Mouse (Mus musculus) liver, embryonic 14.5 days (tissue): ENCODE measurements at regions not wholly inside any gene's neighbourhood (a gene's known extent, or its start where the extent isn't known, plus 50 kb on each side); places are given as distances from the start of the nearest gene placed in this dataset.
A peak's percentile ranks its signal among the peaks of the same experiment; 100 is the strongest.

Experiments
- ATAC-seq: fragments of 200-750 bp; cut with Nextera tagmentation; 2 replicates; pipeline ENCODE4 v1.8.0; 2017; ENCODE audit warnings: moderate number of reproducible peaks, mild to moderate bottlenecking, moderate library complexity; ENCODE audit not compliant: insufficient read depth
- DNase-seq, 3 experiments: peaks; one replicate each; pipeline ENCODE4 v3.0.0-alpha.2; 2012 to 2013; ENCODE audit warnings: low read depth in 3 of 3, low spot score in 3 of 3
- H3K27ac ChIP-seq: fragments of 300-500 bp; sonication (generic); 2 replicates; pipeline ENCODE4 v1.5.1; 2014; ENCODE audit warnings: moderate library complexity, mild to moderate bottlenecking, control low read depth, inconsistent platforms
- H3K27me3 ChIP-seq: fragments of 300-500 bp; sonication (generic); 2 replicates; pipeline ENCODE4 v1.6.1; 2014; ENCODE audit warnings: mild to moderate bottlenecking, low read length, moderate library complexity; ENCODE audit not compliant: control insufficient read depth, insufficient read depth
- H3K36me3 ChIP-seq: fragments of 300-500 bp; sonication (generic); replicated peaks from 2 replicates; pipeline ENCODE4 v1.6.1; 2014; ENCODE audit warnings: low read depth; ENCODE audit not compliant: control insufficient read depth, insufficient read depth
- H3K4me1 ChIP-seq, 2 experiments: fragments of 200-500 bp in 1 of 2; fragments of 300-500 bp in 1 of 2; sonication (generic) in 1 of 2; replicated peaks; 2 replicates each; pipeline ENCODE4 v1.6.1; 2012 to 2014; ENCODE audit warnings: antibody characterized with exemption in 1 of 2, inconsistent platforms in 1 of 2, low read length in 1 of 2; ENCODE audit not compliant: control insufficient read depth in 2 of 2, insufficient read depth in 2 of 2
- H3K4me2 ChIP-seq: fragments of 300-500 bp; sonication (generic); 2 replicates; pipeline ENCODE4 v1.6.1; 2014; ENCODE audit warnings: low read depth, mild to moderate bottlenecking, control low read depth, moderate library complexity
- H3K4me3 ChIP-seq, 2 experiments: fragments of 200-500 bp in 1 of 2; fragments of 300-500 bp in 1 of 2; sonication (generic) in 1 of 2; 2 replicates each; pipeline ENCODE4 v1.5.1; 2012 to 2014; ENCODE audit warnings: low read depth in 2 of 2, low read length in 2 of 2, mild to moderate bottlenecking in 2 of 2, control low read depth in 1 of 2, inconsistent platforms in 1 of 2, moderate library complexity in 1 of 2; ENCODE audit not compliant: insufficient read depth in 1 of 2
- H3K9ac ChIP-seq: fragments of 300-500 bp; sonication (generic); replicated peaks from 2 replicates; pipeline ENCODE4 v1.6.1; 2014; ENCODE audit warnings: mild to moderate bottlenecking, control low read depth, moderate library complexity
- H3K9me3 ChIP-seq: fragments of 300-500 bp; sonication (generic); 2 replicates; pipeline ENCODE4 v1.6.1; 2016; ENCODE audit warnings: low read length, mixed read lengths; ENCODE audit not compliant: control insufficient read depth
- CTCF ChIP-seq: IDR thresholded peaks from 2 replicates; pipeline ENCODE4 v1.5.1; 2016; ENCODE audit warnings: antibody characterized with exemption, low read depth, control low read depth
- EP300 ChIP-seq: IDR thresholded peaks from 2 replicates; pipeline ENCODE4 v1.6.1; 2016; ENCODE audit warnings: antibody characterized with exemption, low read depth
- WGBS: fragments of 180-500 bp; shearing (Covaris S2); extraction: QIAGEN DNeasy Blood & Tissue Kit; methylation state at CpG from one replicate; pipeline ENCODE4 v1.1.7; 2014; ENCODE audit not compliant: insufficient replicate concordance; 5-methylcytosine and 5-hydroxymethylcytosine counted together

DNA sequence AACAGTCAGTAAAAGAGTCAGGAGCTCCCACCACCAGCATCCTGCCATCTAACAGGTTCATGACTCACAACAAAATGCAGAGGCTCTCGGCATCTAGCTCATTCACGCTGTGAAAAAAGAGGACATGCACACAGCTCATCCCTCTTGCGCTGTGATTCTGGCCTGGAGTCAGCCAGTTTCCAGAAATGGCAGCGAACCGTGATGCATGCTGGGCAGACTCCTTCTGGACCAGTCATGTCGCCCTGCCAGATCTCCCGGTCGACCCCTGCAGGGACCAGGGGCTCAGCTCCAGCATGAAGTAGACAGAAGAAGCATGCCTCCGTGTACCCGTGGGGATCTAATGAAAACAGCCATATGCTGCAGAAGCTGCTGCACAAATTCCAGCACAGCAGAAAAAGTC is 254.6 kb downstream of the Rybp start:
- TF ChIP-seq EP300 (no peak), CTCF (no peak)
- ATAC-seq (no peak), DNase-seq (no peak)
- H3K9me3 ChIP-seq: no peaks in the 10 kb centered on the region
- no peaks in the 10 kb centered on the region for H3K27me3 ChIP-seq
- no peak overlapping the region for H3K4me3 ChIP-seq
- 69% methylated on average over 10 of the region's 10 CpGs for WGBS
- no peak overlapping the region for H3K4me2 ChIP-seq
- no peak overlapping the region for H3K27ac ChIP-seq
- H3K4me1 ChIP-seq: no peaks in the 10 kb centered on the region
- no peaks in the 10 kb centered on the region for H3K36me3 ChIP-seq
- H3K9ac ChIP-seq: no peak overlapping the region

DNA sequence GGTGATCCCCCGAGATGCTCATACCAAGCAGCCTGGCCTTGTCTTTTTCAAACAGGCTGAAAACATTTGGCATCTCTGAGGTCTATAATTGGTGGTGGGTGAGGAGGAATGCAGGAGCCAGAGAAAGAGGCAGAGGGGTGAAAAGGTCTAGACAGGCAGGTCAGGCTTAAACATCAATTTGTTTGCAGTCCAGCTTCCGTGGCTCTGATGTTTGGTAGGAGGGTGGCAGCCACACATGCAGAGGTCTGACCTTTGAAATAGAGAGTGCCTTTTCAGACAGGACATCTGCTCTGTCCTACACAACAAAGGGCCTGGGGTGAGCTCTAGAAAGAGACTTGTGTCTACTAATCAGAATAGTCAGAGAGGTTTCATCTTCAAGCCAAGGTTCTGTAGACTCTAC is 256.8 kb downstream of the Rybp start:
- ATAC-seq (no peak; the same call in 1 of the 2 replicates), DNase-seq (peak in 2 of 3 experiments; percentile 4 to 5)
- no peak overlapping the region for H3K4me3 ChIP-seq
- H3K9me3 ChIP-seq: no peaks in the 10 kb centered on the region
- TF ChIP-seq CTCF: no peak
- TF ChIP-seq EP300: no peak
- no peaks in the 10 kb centered on the region for H3K36me3 ChIP-seq
- no peaks in the 10 kb centered on the region for H3K4me1 ChIP-seq
- H3K27ac ChIP-seq: no peak overlapping the region
- no peaks in the 10 kb centered on the region for H3K27me3 ChIP-seq
- H3K9ac ChIP-seq: no peak overlapping the region
- no peak overlapping the region for H3K4me2 ChIP-seq
- WGBS: 58% methylated on average over 2 of the region's 2 CpGs

DNA sequence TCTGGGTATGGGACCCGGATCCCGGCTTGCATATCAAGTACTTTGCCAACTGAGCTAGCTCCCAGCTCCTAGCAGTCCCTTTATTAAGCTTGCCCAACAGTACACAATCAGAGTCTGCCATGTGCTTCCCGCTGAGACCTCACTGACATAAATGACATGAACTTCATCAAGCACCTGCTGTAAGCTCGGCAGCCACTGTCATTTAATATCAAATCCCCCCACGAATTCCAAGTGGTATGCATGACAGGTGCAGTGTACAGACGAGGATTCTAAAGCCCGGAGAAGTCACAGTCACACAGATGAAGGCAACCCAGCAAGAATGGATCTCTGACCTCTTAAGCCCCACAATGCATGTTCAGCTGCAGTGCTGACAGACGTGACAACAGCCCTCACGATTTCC is 257.3 kb downstream of the Rybp start:
- ATAC-seq: no peak
- no peaks in the 10 kb centered on the region for H3K4me1 ChIP-seq

DNA sequence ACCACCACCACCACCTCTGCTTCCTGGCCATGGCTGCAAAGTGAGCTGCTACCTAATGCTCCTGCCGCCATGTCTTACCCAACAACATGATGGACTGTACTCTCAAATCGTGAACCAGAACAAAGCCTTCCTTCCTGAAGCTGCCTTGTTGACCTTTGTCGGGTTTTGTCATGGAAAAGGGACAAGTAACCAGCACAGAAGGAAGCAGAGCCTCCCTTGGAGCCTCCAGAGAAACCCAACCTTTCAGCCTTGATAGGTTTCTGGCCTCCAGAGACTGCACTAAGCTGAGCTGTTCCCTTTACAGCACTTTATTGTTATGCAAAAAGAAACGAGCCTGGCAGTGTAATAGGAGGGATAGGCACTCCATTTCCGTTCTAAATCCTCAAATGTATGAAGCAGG is 259.8 kb downstream of the Rybp start:
- TF ChIP-seq EP300: no peak
- no peak for TF ChIP-seq CTCF
- H3K9ac ChIP-seq: no peak overlapping the region
- ATAC-seq (no peak), DNase-seq (no peak)
- 36% methylated on average over 5 of the region's 5 CpGs for WGBS
- H3K36me3 ChIP-seq: no peaks in the 10 kb centered on the region
- no peaks in the 10 kb centered on the region for H3K4me1 ChIP-seq
- no peak overlapping the region for H3K4me2 ChIP-seq
- no peaks in the 10 kb centered on the region for H3K9me3 ChIP-seq
- H3K27me3 ChIP-seq: no peaks in the 10 kb centered on the region
- H3K4me3 ChIP-seq: no peak overlapping the region
- H3K27ac ChIP-seq: no peak overlapping the region

More for the DNA sequence above, 257.3 kb downstream of the Rybp start:
- Histone ChIP-seq H3K36me3 (no peaks in the 10 kb centered on the region), H3K27me3 (no peaks in the 10 kb centered on the region), H3K4me3 (no peak overlapping the region), H3K27ac (no peak overlapping the region), H3K4me2 (no peak overlapping the region), H3K9ac (no peak overlapping the region), H3K9me3 (no peaks in the 10 kb centered on the region)
- TF ChIP-seq EP300 (no peak), CTCF (no peak)
- WGBS: 53% methylated on average over 9 of the region's 9 CpGs
- no peak for DNase-seq

DNA sequence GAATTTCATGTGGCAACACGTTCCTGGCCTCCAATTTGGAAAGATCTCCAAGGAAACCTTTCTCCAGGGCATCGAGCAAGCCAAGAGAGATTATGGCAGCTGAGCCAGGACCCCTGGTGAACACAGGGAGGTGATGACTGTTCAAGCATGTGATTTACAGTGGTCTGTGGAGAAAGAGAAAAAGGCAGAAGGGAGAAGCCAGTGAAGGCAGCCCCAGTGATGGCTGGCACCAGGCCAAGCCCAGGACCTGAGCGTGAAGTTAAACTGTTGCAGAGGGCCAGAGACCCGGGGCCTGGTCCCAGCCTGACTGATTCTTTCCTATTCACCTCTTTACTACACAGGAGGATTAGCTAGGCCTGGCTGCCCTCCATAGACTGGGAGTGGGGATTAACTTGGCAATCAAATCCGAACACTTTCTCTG is 261.7 kb downstream of the Rybp start:
- 61% methylated on average over 5 of the region's 5 CpGs for whole genome bisulfite sequencing
- Histone ChIP-seq H3K36me3 (no peaks in the 10 kb centered on the region), H3K9me3 (no peaks in the 10 kb centered on the region), H3K4me2 (no peak overlapping the region), H3K27me3 (no peaks in the 10 kb centered on the region), H3K4me3 (no peak overlapping the region), H3K27ac (no peak overlapping the region), H3K9ac (no peak overlapping the region), H3K4me1 (no peaks in the 10 kb centered on the region)
- DNase-seq (no peak), ATAC-seq (no peak)
- TF ChIP-seq CTCF (no peak), EP300 (no peak)
